Mouse (Mus musculus): ENCODE results near the gene Taf12. TPM values are rescaled to one million over a fixed set of nuclear protein-coding genes. Genes with fewer than 3 reads are reported as not detected.

Gene Taf12
- polyA plus RNA-seq, 2 experiments = 31.5 to 47.8 TPM

GRCm38 (mm10) chr4:132291624-132292335, 17.6 kb downstream of the Taf12 start:
- no peak for TF ChIP-seq POLR2A (IDR thresholded peaks at IDR 0.05; ENCODE audit: borderline replicate concordance, extremely low read depth, insufficient read depth, insufficient read length)
- Histone ChIP-seq H3K9me3 (ENCODE audit: control insufficient read depth, low read length) (no peaks in the 10 kb centered on the region), H3K27ac (replicated peaks; ENCODE audit: low read depth, low read length) (no peak overlapping the region), H3K4me3 (replicated peaks; ENCODE audit: low read length) (no peak overlapping the region), H3K4me1 (ENCODE audit: control insufficient read depth, insufficient read depth, low read length) (no peaks in the 10 kb centered on the region), H3K36me3 (ENCODE audit: control insufficient read depth, insufficient read depth, low read length) (peaks cover 35% of the 10 kb centered on the region), H3K27me3 (ENCODE audit: control insufficient read depth, insufficient read depth, low read length) (no peaks in the 10 kb centered on the region), H3K4me2 (replicated peaks; ENCODE audit: low read depth, low read length, severe bottlenecking) (no peak overlapping the region), H3K9ac (ENCODE audit: low read depth, low read length, severe bottlenecking) (no peak overlapping the region)
- ATAC-seq (ENCODE audit: low FRiP score, low read depth) = no peak
- 78% methylated on average over 12 of the region's 12 CpGs for WGBS
- no peak for DNase-seq (ENCODE audit: low spot score)

GRCm38 (mm10) chr4:132292988-132293387, 18.8 kb downstream of the Taf12 start:
- DNase-seq (ENCODE audit: low spot score) (peak; percentile 59), ATAC-seq (ENCODE audit: low FRiP score, low read depth) (no peak)
- peaks cover 31% of the 10 kb centered on the region for H3K36me3 ChIP-seq (ENCODE audit: control insufficient read depth, insufficient read depth, low read length)
- no peak overlapping the region for H3K4me3 ChIP-seq (replicated peaks; ENCODE audit: low read length)
- H3K27ac ChIP-seq (replicated peaks; ENCODE audit: low read depth, low read length) = no peak overlapping the region
- no peak for TF ChIP-seq POLR2A (IDR thresholded peaks at IDR 0.05; ENCODE audit: borderline replicate concordance, extremely low read depth, insufficient read depth, insufficient read length)
- no peaks in the 10 kb centered on the region for H3K9me3 ChIP-seq (ENCODE audit: control insufficient read depth, low read length)
- H3K9ac ChIP-seq (ENCODE audit: low read depth, low read length, severe bottlenecking) = no peak overlapping the region
- H3K4me2 ChIP-seq (replicated peaks; ENCODE audit: low read depth, low read length, severe bottlenecking) = no peak overlapping the region
- H3K4me1 ChIP-seq (ENCODE audit: control insufficient read depth, insufficient read depth, low read length) = no peaks in the 10 kb centered on the region
- H3K27me3 ChIP-seq (ENCODE audit: control insufficient read depth, insufficient read depth, low read length) = no peaks in the 10 kb centered on the region
- WGBS = 57% methylated on average over 4 of the region's 4 CpGs

DNA sequence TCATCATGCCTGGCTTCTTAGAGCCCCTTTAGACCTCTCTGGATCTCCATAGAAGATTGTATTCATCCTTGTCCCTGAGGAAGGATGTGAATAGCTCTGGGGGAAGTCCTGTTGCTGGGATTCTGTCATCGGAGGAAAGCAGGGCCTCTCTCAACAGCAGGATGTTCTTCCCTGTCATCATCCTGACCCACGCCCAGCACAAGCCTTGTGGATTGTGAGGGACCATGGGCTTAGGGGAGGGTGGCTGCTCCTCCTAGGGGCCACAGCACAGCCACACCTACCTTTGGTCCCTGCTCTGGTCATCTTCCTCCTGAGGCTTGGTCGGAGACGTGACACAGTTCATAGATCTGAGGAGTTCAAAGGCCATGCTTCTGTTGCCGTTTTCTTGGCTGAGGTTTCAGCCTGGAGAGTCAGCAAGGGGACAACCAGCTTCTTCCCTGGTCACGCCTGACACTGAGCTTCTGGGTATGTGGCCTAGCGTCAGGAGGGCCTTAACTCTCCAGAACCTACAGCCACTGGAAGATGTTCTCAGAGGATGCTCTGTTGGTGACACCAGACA, 19.6 kb downstream of the Taf12 start:
- TF ChIP-seq POLR2A (IDR thresholded peaks at IDR 0.05; ENCODE audit: borderline replicate concordance, extremely low read depth, insufficient read depth, insufficient read length) = no peak
- Histone ChIP-seq H3K4me2 (replicated peaks; ENCODE audit: low read depth, low read length, severe bottlenecking) (no peak overlapping the region), H3K4me3 (replicated peaks; ENCODE audit: low read length) (no peak overlapping the region), H3K9me3 (ENCODE audit: control insufficient read depth, low read length) (no peaks in the 10 kb centered on the region), H3K9ac (ENCODE audit: low read depth, low read length, severe bottlenecking) (no peak overlapping the region), H3K4me1 (ENCODE audit: control insufficient read depth, insufficient read depth, low read length) (no peaks in the 10 kb centered on the region), H3K27me3 (ENCODE audit: control insufficient read depth, insufficient read depth, low read length) (no peaks in the 10 kb centered on the region), H3K27ac (replicated peaks; ENCODE audit: low read depth, low read length) (no peak overlapping the region), H3K36me3 (ENCODE audit: control insufficient read depth, insufficient read depth, low read length) (peaks cover 28% of the 10 kb centered on the region)
- DNase-seq (ENCODE audit: low spot score) = no peak
- no peak for ATAC-seq (ENCODE audit: low FRiP score, low read depth)
- 81% methylated on average over 7 of the region's 7 CpGs for WGBS

GRCm38 (mm10) chr4:132295696-132296390, 21.7 kb downstream of the Taf12 start:
- H3K27me3 ChIP-seq (ENCODE audit: control insufficient read depth, insufficient read depth, low read length) = no peaks in the 10 kb centered on the region
- no peaks in the 10 kb centered on the region for H3K4me1 ChIP-seq (ENCODE audit: control insufficient read depth, insufficient read depth, low read length)
- DNase-seq (ENCODE audit: low spot score) = no peak
- no peak overlapping the region for H3K27ac ChIP-seq (replicated peaks; ENCODE audit: low read depth, low read length)
- no peak for TF ChIP-seq POLR2A (IDR thresholded peaks at IDR 0.05; ENCODE audit: borderline replicate concordance, extremely low read depth, insufficient read depth, insufficient read length)
- no peak overlapping the region for H3K9ac ChIP-seq (ENCODE audit: low read depth, low read length, severe bottlenecking)
- H3K4me2 ChIP-seq (replicated peaks; ENCODE audit: low read depth, low read length, severe bottlenecking) = no peak overlapping the region
- no peak for ATAC-seq (ENCODE audit: low FRiP score, low read depth)
- H3K4me3 ChIP-seq (replicated peaks; ENCODE audit: low read length) = no peak overlapping the region
- no peaks in the 10 kb centered on the region for H3K9me3 ChIP-seq (ENCODE audit: control insufficient read depth, low read length)
- peaks cover 17% of the 10 kb centered on the region for H3K36me3 ChIP-seq (ENCODE audit: control insufficient read depth, insufficient read depth, low read length)
- WGBS = 43% methylated on average over 8 of the region's 8 CpGs

- no peaks in the 10 kb centered on the region for H3K4me1 ChIP-seq (ENCODE audit: control insufficient read depth, insufficient read depth, low read length)
- DNase-seq (ENCODE audit: low spot score) (no peak), ATAC-seq (ENCODE audit: low FRiP score, low read depth) (no peak)
- no peak overlapping the region for H3K4me3 ChIP-seq (replicated peaks; ENCODE audit: low read length)
- no peaks in the 10 kb centered on the region for H3K9me3 ChIP-seq (ENCODE audit: control insufficient read depth, low read length)
- H3K4me2 ChIP-seq (replicated peaks; ENCODE audit: low read depth, low read length, severe bottlenecking) = no peak overlapping the region
- no peak overlapping the region for H3K27ac ChIP-seq (replicated peaks; ENCODE audit: low read depth, low read length)
- no peaks in the 10 kb centered on the region for H3K27me3 ChIP-seq (ENCODE audit: control insufficient read depth, insufficient read depth, low read length)
- no peaks in the 10 kb centered on the region for H3K36me3 ChIP-seq (ENCODE audit: control insufficient read depth, insufficient read depth, low read length)
- no peak overlapping the region for H3K9ac ChIP-seq (ENCODE audit: low read depth, low read length, severe bottlenecking)
- no peak for TF ChIP-seq POLR2A (IDR thresholded peaks at IDR 0.05; ENCODE audit: borderline replicate concordance, extremely low read depth, insufficient read depth, insufficient read length)
- WGBS = 90% methylated on average over 1 of the region's 1 CpGs
Measured at GRCm38 (mm10) chr4:132299849-132300248, 25.7 kb downstream of the Taf12 start.
